Mouse (Mus musculus) urinary bladder, adult 2 months (tissue): ENCODE data around the gene Scgb1b27. TPM values are rescaled to one million over a fixed set of nuclear protein-coding genes. Genes with fewer than 3 reads are reported as not detected.
"Not testable (repeated sequence)": the region's sequence is repeated elsewhere in the genome, so short reads cannot be mapped to it uniquely, and the experiment has no call there.

Experiments
- DNase-seq: peaks from one replicate; pipeline ENCODE4 v3.0.0; 2022; ENCODE audit warnings: low spot score
- polyA plus RNA-seq: library from polyadenylated mRNA; depleted of rRNA; stranded (reverse); fragments of >200 nt; gene quantifications from 2 replicates; pipeline ENCODE4 v1.2.3, GENCODE M21; 2012; rRNA removed

The Scgb1b27 gene
- not detected in 2 replicates for polyA plus RNA-seq

DNA sequence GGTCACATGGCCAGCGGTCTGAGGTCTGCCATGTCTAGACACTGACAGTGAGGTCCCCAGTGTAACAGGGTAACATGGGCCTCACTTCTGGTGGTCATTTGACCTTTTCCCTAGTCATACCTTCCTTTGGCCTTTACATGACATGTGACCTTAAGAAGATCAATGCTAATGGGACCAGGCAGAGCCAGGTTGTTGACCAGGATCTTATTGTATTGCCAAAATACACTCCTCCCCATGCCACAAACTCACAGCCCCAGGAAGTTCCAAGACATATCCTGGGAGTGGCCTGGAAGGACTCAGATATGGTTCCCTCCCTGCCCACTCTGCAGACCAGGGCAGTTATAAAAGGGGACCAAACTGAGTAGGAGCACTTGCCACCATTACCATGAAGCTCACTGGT lies at the start of gene Scgb1b27:
Gene Scgb1b27, plus strand, starts transcription at position 301 of the 400 bp plus-strand sequence.
- not testable (repeated sequence) for DNase-seq

GRCm38 (mm10) chr7:33982281-33982680 lies 39.0 kb upstream of the Scgb1b27 start:
- not testable (repeated sequence) for DNase-seq

GRCm38 (mm10) chr7:34013842-34014241 lies 7.4 kb upstream of the Scgb1b27 start, which contains the start of gene Scgb2b27:
Gene Scgb2b27, minus strand, starts transcription at chr7:34013942.
- no peak for DNase-seq

DNA sequence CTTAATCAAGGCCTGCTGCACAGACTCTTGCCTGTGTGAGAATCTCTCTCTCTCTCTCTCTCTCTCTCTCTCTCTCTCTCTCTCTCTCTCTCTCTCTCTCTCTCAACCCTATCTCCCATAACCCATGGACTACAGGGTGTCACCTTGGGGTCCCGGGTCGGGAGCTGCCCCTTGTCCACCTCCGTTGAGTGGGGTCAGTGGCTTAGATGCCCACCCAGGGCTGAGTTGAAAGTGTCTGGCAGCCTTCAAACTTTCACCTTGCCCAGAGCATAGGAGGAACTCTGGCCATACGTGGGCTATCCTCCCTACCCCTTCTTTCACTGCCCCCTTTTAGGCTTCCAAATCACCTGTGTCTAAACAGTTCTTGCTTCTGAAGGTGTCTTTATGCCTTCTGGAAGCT lies 4.4 kb downstream of the Scgb1b27 start:
- DNase-seq = no peak

GRCm38 (mm10) chr7:34027202-34027601 lies 5.9 kb downstream of the Scgb1b27 start:
- not testable (repeated sequence) for DNase-seq

GRCm38 (mm10) chr7:34030026-34030425 lies 8.7 kb downstream of the Scgb1b27 start:
- DNase-seq = no peak

- DNase-seq = not testable (repeated sequence)
Observed at GRCm38 (mm10) chr7:34034579-34034978, 13.3 kb downstream of the Scgb1b27 start.

DNA sequence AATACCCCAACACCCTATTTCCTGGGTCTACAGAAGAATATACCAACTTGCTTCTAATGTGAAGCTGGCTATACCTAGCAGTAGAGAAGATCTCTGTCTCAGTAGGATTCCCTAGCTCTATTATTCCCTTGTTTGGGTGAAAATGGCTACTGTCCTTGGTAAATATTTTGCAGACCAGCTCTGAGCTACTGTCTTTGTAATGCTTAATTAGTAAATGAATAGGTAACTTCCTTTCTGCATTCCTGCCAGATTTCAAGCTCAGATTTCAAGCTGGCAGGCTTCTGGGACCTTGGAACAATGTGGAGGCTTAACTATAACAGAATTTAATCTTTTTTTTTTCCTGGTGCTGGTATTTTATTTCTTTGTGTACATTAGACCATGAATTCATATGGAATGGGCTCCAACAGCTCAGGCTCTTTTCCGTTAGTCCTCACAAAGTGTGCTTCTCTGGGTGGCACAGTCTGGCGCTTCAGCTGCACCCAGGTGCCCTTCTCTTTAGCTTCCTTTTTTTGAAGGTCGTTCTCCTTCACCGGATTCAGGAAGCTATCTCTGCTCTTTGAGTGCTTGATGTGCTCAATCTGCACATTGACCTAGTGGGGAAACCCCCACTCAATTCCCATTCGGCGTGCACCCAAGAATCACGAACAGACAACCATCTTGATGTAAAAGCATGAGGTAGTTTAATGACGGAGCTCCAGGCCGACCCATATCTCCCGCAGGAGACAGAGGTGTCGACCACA lies 15.0 kb downstream of the Scgb1b27 start:
- DNase-seq = not testable (repeated sequence)

DNA sequence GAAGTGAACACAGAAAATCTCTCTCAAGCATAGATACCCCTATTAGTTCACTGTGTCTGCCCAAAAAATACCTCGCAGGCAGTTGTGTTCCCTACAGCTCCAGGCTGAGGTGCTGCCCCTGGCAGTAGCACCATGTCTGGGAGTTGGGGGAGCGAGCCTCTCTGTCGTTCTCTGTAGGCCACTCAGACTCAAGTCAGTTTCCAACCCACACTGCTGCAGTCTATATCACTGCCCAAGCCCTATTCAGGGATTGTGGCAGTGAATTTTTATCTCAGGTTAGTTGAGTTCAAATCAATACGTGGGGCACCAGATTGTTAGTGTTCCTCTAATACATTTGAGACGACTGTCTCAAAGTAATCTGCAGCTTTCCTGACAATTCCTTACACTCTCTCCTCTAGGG lies 46.8 kb downstream of the Scgb1b27 start:
- not testable (repeated sequence) for DNase-seq

Other genes with a start within 250 kb of the Scgb1b27 start
- not detected in 2 replicates for gene Scgb2b26, start 76.4 kb upstream of the Scgb1b27 start, polyA plus RNA-seq
- gene Scgb2b27, start 7.5 kb upstream of the Scgb1b27 start, polyA plus RNA-seq = not detected in 2 replicates
- not detected in 2 replicates for gene Scgb1b30, start 73.9 kb downstream of the Scgb1b27 start, polyA plus RNA-seq
- gene Wtip, start 111.8 kb downstream of the Scgb1b27 start, polyA plus RNA-seq = 23.0 and 23.3 TPM in 2 replicates
- gene Uba2, start 148.1 kb downstream of the Scgb1b27 start, polyA plus RNA-seq = 76.1 and 90.3 TPM in 2 replicates
- 34.9 and 44.6 TPM in 2 replicates for gene Pdcd2l, start 175.2 kb downstream of the Scgb1b27 start, polyA plus RNA-seq
- gene Gpi1, start 208.9 kb downstream of the Scgb1b27 start, polyA plus RNA-seq = 242 and 345 TPM in 2 replicates
- gene Gm6096, start 229.6 kb downstream of the Scgb1b27 start, polyA plus RNA-seq = not detected in 2 replicates